Comparison of ENCODE assay signal across 11 mouse cellular contexts in the genomic region with DNA sequence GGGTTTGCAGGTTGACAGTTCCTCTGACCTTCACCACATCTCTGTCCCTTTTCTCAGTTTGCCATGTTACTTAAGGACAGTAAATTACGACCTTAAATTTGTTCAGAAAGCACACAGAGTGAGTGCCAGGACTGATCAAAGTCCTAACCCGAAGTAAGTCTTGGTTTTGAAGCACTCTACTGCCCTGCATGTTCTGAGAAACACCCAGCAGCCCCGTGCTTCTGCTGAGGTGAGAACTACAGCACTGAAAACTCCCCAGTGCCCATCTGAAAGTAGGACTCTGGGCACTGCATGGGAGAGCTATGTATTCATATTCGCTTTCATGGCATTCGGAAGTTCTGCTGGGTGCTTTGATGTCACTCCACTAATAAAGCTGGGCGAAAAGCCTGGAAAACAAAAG. TPM values are rescaled to one million over a fixed set of nuclear protein-coding genes. Genes with fewer than 3 reads are reported as not detected.
DNase-seq lines count a peak whose midpoint lies in the region; ATAC-seq lines count a peak whose summit lies in the region.
"Had no signal": no experiment of that assay in that cellular context is flagged by ENCODE, and none has a peak within 500 bp of the region (broad histone marks: within the 10 kb centered on the region; RNA-seq: fewer than 3 reads in every experiment).

No protein-coding gene starts in this region.

- no peak for ATAC-seq in lung, embryonic 15.5 days (ENCODE audit: borderline replicate concordance, extremely low read depth, low FRiP score, low TSS enrichment)
- no peak for ATAC-seq in forebrain, embryonic 13.5 days
- no peak for ATAC-seq in neural tube, embryonic 13.5 days (ENCODE audit: low read depth)

- no peak for DNase-seq in lung, postnatal 4 days
- peak; percentile 19 for DNase-seq in kidney, postnatal 10 days
- no peak for DNase-seq in adrenal gland, adult 2 months
- DNase-seq in right cerebral cortex, postnatal 14 days, result no peak
- no peak for DNase-seq in gastrocnemius, adult 18-20 months (ENCODE audit: low spot score)
- DNase-seq: adrenal gland, postnatal 10 days; liver, embryonic 13.5 days had no signal

- no peaks in the 10 kb centered on the region for H3K9me3 ChIP-seq in lung, embryonic 15.5 days
- H3K9me3 ChIP-seq in forebrain, embryonic 13.5 days (replicated peaks), result no peaks in the 10 kb centered on the region
- no peaks in the 10 kb centered on the region for H3K9me3 ChIP-seq in neural tube, embryonic 13.5 days
- H3K9me3 ChIP-seq: liver, embryonic 13.5 days had no signal

- H3K4me3 ChIP-seq in lung, embryonic 15.5 days, result peak overlapping the region; percentile 0; the same call in 1 of the 2 replicates
- H3K4me3 ChIP-seq in forebrain, embryonic 13.5 days, result no peak overlapping the region
- peak overlapping the region; percentile 90 for H3K4me3 ChIP-seq in neural tube, embryonic 13.5 days
- H3K4me3 ChIP-seq: liver, embryonic 13.5 days had no signal

- H3K4me2 ChIP-seq in lung, embryonic 15.5 days, result peak overlapping the region; percentile 5; the same call in 1 of the 2 replicates
- H3K4me2 ChIP-seq in forebrain, embryonic 13.5 days, result peak overlapping the region; percentile 44
- H3K4me2 ChIP-seq in neural tube, embryonic 13.5 days, result peak overlapping the region; percentile 80
- H3K4me2 ChIP-seq: liver, embryonic 13.5 days had no signal

- no peak overlapping the region for H3K9ac ChIP-seq in lung, embryonic 15.5 days
- H3K9ac ChIP-seq in forebrain, embryonic 13.5 days, result no peak overlapping the region
- peak overlapping the region; percentile 35; the same call in 1 of the 2 replicates for H3K9ac ChIP-seq in neural tube, embryonic 13.5 days
- H3K9ac ChIP-seq: liver, embryonic 13.5 days had no signal

- H3K27me3 ChIP-seq in lung, embryonic 15.5 days, result no peaks in the 10 kb centered on the region
- H3K27me3 ChIP-seq in forebrain, embryonic 13.5 days, result no peaks in the 10 kb centered on the region
- H3K27me3 ChIP-seq in neural tube, embryonic 13.5 days, result no peaks in the 10 kb centered on the region

- H3K4me1 ChIP-seq in lung, embryonic 15.5 days, result peaks cover 46% of the 10 kb centered on the region
- H3K4me1 ChIP-seq in forebrain, embryonic 13.5 days, result peaks cover 36% of the 10 kb centered on the region
- peaks cover 60% of the 10 kb centered on the region for H3K4me1 ChIP-seq in neural tube, embryonic 13.5 days (replicated peaks)

- H3K27ac ChIP-seq in lung, embryonic 15.5 days, result no peak overlapping the region
- no peak overlapping the region for H3K27ac ChIP-seq in forebrain, embryonic 13.5 days
- H3K27ac ChIP-seq in neural tube, embryonic 13.5 days (replicated peaks), result no peak overlapping the region
- H3K27ac ChIP-seq: liver, embryonic 13.5 days had no signal

- WGBS in lung, embryonic 15.5 days, result 42% methylated on average over 6 of the region's 6 CpGs
- WGBS in forebrain, embryonic 13.5 days, result 37% methylated on average over 6 of the region's 6 CpGs
- 37% methylated on average over 6 of the region's 6 CpGs for WGBS in neural tube, embryonic 13.5 days

- H3K36me3 ChIP-seq in lung, embryonic 15.5 days, result no peaks in the 10 kb centered on the region
- H3K36me3 ChIP-seq in forebrain, embryonic 13.5 days (ENCODE audit: poor library complexity, severe bottlenecking), result no peaks in the 10 kb centered on the region
- H3K36me3 ChIP-seq in neural tube, embryonic 13.5 days, result no peaks in the 10 kb centered on the region
- H3K36me3 ChIP-seq: G1E; liver, embryonic 13.5 days had no signal

RNA-seq across cellular contexts. Expression of gene Adgrl2, which starts 6.0 kb away (rescaled TPM):
- polyA plus RNA-seq in lung, embryonic 15.5 days (2015; fragmentation: Nextera tagmentation; extraction: Ambion mirVana), result 61.5 and 62.1 TPM in 2 replicates
- polyA plus RNA-seq in forebrain, embryonic 13.5 days (2015; fragmentation: Nextera tagmentation; extraction: Ambion mirVana), result 70.1 and 76.1 TPM in 2 replicates
- 132 and 156 TPM in 2 replicates for polyA plus RNA-seq in neural tube, embryonic 13.5 days (2015; fragmentation: Nextera tagmentation; extraction: Ambion mirVana)
- 10 to 100 TPM; 49.1 to 69.0 TPM for total RNA-seq in adrenal gland, adult 2 months (2021)
- 64.8 and 70.5 TPM in 2 replicates for polyA plus RNA-seq in adrenal gland, adult 2 months (2012; rRNA removed)
- total RNA-seq in gastrocnemius, adult 18-20 months (2021), result 10 to 100 TPM in 1 of 2 experiments, 1 to 10 TPM in 1; 7.9 to 10.2 TPM
- polyA plus RNA-seq: G1E had no signal

Comparison
In these comparisons a context has a peak if more than half of its experiments do, and no peak if none do; other contexts are left out.
1. H3K4me2 ChIP-seq: peak in every context shown above with its lines; median percentile 80 in neural tube, embryonic 13.5 days; 44 in forebrain, embryonic 13.5 days; 5 in lung, embryonic 15.5 days.